Mouse (Mus musculus): Measurements from ENCODE around the gene M1ap. TPM values are rescaled to one million over a fixed set of nuclear protein-coding genes. Genes with fewer than 3 reads are reported as not detected.

M1ap gene
- polyA plus RNA-seq, 1 experiment: 3.6 TPM

- peaks cover 55% of the 10 kb centered on the region for H3K27me3 ChIP-seq (replicated peaks)
- TF ChIP-seq FLI1 (IDR thresholded peaks at IDR 0.05; ENCODE audit: low read length) (no peak), GATA1 (IDR thresholded peaks at IDR 0.05; ENCODE audit: borderline replicate concordance, low read length) (no peak)
- peaks cover 14% of the 10 kb centered on the region for H3K4me1 ChIP-seq
- peaks cover 5% of the 10 kb centered on the region; the same call in 1 of the 2 replicates for H3K9me3 ChIP-seq
- H3K4me3 ChIP-seq (replicated peaks): no peak overlapping the region
- no peaks in the 10 kb centered on the region for H3K36me3 ChIP-seq (replicated peaks; ENCODE audit: low read length)
These were observed 20.6 kb upstream of the M1ap start for GRCm38 (mm10) chr6:82926106-82926505.

DNA sequence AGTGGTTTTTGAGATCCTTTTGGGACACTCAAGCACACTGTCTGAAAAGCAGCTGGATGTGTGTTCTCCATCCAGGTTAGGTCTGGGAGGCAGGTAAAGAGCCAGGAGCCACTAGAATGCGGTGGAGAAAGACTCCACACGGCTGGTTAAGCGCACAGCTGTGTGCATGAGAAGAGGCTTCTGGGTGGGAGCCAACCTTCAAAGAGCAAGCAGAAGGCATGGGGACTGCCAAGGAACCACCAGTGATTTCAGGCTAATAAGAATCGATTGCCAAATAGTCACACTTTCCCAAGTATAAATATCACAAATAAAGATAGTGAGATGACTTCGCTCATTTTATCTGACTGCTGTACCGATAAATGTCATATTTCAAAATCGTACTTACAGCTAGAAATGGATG is 20.2 kb upstream of the M1ap start:
- H3K36me3 ChIP-seq (replicated peaks; ENCODE audit: low read length): no peaks in the 10 kb centered on the region
- H3K4me3 ChIP-seq (replicated peaks): no peak overlapping the region
- no peak for TF ChIP-seq FLI1 (IDR thresholded peaks at IDR 0.05; ENCODE audit: low read length)
- no peak for TF ChIP-seq GATA1 (IDR thresholded peaks at IDR 0.05; ENCODE audit: borderline replicate concordance, low read length)
- H3K27me3 ChIP-seq (replicated peaks): peaks cover 55% of the 10 kb centered on the region
- H3K9me3 ChIP-seq: peaks cover 5% of the 10 kb centered on the region; the same call in 1 of the 2 replicates
- peaks cover 14% of the 10 kb centered on the region for H3K4me1 ChIP-seq

- Histone ChIP-seq H3K9me3 (peaks cover 5% of the 10 kb centered on the region; the same call in 1 of the 2 replicates), H3K36me3 (replicated peaks; ENCODE audit: low read length) (no peaks in the 10 kb centered on the region), H3K4me1 (peaks cover 14% of the 10 kb centered on the region), H3K4me3 (replicated peaks) (no peak overlapping the region), H3K27me3 (replicated peaks) (peaks cover 52% of the 10 kb centered on the region)
- no peak for TF ChIP-seq GATA1 (IDR thresholded peaks at IDR 0.05; ENCODE audit: borderline replicate concordance, low read length)
- no peak for TF ChIP-seq FLI1 (IDR thresholded peaks at IDR 0.05; ENCODE audit: low read length)
These were observed 19.1 kb upstream of the M1ap start for GRCm38 (mm10) chr6:82927617-82928016.

- TF ChIP-seq FLI1 (IDR thresholded peaks at IDR 0.05; ENCODE audit: low read length): no peak
- no peak for TF ChIP-seq GATA1 (IDR thresholded peaks at IDR 0.05; ENCODE audit: borderline replicate concordance, low read length)
- peaks cover 84% of the 10 kb centered on the region for H3K27me3 ChIP-seq (replicated peaks)
- H3K9me3 ChIP-seq: no peaks in the 10 kb centered on the region
- H3K36me3 ChIP-seq (replicated peaks; ENCODE audit: low read length): no peaks in the 10 kb centered on the region
- peaks cover 21% of the 10 kb centered on the region for H3K4me1 ChIP-seq
- no peak overlapping the region for H3K4me3 ChIP-seq (replicated peaks)
These were observed 12.0 kb upstream of the M1ap start for GRCm38 (mm10) chr6:82934616-82935230.

GRCm38 (mm10) chr6:82939167-82939912 is 7.4 kb upstream of the M1ap start, which contains the start of gene Sema4f:
Sema4f (minus strand) TSS chr6:82939769.
- peaks cover 56% of the 10 kb centered on the region for H3K27me3 ChIP-seq (replicated peaks)
- H3K4me3 ChIP-seq (replicated peaks): peak within 1 kb of the TSS; percentile 82

DNA sequence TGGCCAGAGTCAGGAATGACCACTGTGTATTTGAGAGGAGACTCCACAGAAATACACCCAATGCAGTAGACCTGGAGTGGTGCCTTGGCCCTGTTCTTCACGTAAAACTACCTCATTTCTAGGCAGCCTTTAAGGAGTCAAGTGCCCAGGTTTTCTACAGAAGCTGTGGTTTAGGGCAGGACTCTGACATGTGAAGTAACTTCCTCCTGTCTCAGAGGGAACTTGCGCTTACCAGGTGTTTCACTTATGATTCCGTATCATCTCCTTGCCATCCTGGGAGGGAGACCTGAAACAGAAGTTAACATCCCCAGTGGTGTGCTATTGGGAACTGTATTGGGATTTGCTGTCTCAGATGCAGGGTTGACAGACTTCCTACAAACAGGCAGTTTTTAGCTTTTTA is 5.9 kb upstream of the M1ap start:
- TF ChIP-seq GATA1 (IDR thresholded peaks at IDR 0.05; ENCODE audit: borderline replicate concordance, low read length) (no peak), FLI1 (IDR thresholded peaks at IDR 0.05; ENCODE audit: low read length) (no peak)
- Histone ChIP-seq H3K27me3 (replicated peaks) (peaks cover 42% of the 10 kb centered on the region), H3K9me3 (peaks cover 7% of the 10 kb centered on the region; the same call in 1 of the 2 replicates)

More at GRCm38 (mm10) chr6:82939167-82939912, 7.4 kb upstream of the M1ap start, which contains the start of gene Sema4f:
- peaks cover 15% of the 10 kb centered on the region for H3K4me1 ChIP-seq
- H3K9me3 ChIP-seq: peaks cover 7% of the 10 kb centered on the region; the same call in 1 of the 2 replicates
- TF ChIP-seq FLI1 (IDR thresholded peaks at IDR 0.05; ENCODE audit: low read length) (no peak), GATA1 (IDR thresholded peaks at IDR 0.05; ENCODE audit: borderline replicate concordance, low read length) (no peak)
- H3K36me3 ChIP-seq (replicated peaks; ENCODE audit: low read length): no peaks in the 10 kb centered on the region

DNA sequence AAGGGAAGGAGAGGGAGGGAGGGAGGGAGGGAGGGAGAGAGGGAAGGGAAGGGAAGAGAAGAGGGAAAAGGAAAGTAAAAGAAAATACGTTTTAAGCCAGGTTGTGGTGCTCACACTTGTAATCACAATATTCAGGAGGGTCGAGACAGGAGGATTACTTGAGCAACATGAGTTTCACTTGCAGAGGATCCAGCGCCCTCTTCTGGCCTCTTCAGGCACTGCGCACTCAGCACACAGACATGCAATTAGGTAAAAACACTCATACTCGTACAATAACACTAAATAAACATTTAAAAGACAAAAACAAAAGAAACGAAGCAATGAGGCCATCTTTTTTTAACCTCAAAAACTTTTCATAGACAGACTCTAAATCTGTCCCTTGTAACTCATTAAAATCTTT is 952 bp upstream of the M1ap start:
- Histone ChIP-seq H3K36me3 (replicated peaks; ENCODE audit: low read length) (no peaks in the 10 kb centered on the region), H3K4me1 (peaks cover 6% of the 10 kb centered on the region; the same call in 1 of the 2 replicates), H3K9me3 (peaks cover 21% of the 10 kb centered on the region), H3K27me3 (replicated peaks) (peaks cover 10% of the 10 kb centered on the region), H3K4me3 (replicated peaks) (no peak overlapping the region)
- TF ChIP-seq FLI1 (IDR thresholded peaks at IDR 0.05; ENCODE audit: low read length) (no peak), GATA1 (IDR thresholded peaks at IDR 0.05; ENCODE audit: borderline replicate concordance, low read length) (no peak)

More for the DNA sequence above, 5.9 kb upstream of the M1ap start:
- H3K36me3 ChIP-seq (replicated peaks; ENCODE audit: low read length): no peaks in the 10 kb centered on the region
- H3K4me3 ChIP-seq (replicated peaks): no peak overlapping the region
- H3K4me1 ChIP-seq: peaks cover 15% of the 10 kb centered on the region

GRCm38 (mm10) chr6:82956553-82957251 is 10.0 kb downstream of the M1ap start:
- peaks cover 7% of the 10 kb centered on the region for H3K9me3 ChIP-seq
- H3K4me1 ChIP-seq: peaks cover 8% of the 10 kb centered on the region; the same call in 1 of the 2 replicates
- TF ChIP-seq FLI1 (IDR thresholded peaks at IDR 0.05; ENCODE audit: low read length) (no peak), GATA1 (IDR thresholded peaks at IDR 0.05; ENCODE audit: borderline replicate concordance, low read length) (no peak)
- no peak overlapping the region for H3K4me3 ChIP-seq (replicated peaks)
- no peaks in the 10 kb centered on the region for H3K36me3 ChIP-seq (replicated peaks; ENCODE audit: low read length)
- H3K27me3 ChIP-seq (replicated peaks): peaks cover 21% of the 10 kb centered on the region

DNA sequence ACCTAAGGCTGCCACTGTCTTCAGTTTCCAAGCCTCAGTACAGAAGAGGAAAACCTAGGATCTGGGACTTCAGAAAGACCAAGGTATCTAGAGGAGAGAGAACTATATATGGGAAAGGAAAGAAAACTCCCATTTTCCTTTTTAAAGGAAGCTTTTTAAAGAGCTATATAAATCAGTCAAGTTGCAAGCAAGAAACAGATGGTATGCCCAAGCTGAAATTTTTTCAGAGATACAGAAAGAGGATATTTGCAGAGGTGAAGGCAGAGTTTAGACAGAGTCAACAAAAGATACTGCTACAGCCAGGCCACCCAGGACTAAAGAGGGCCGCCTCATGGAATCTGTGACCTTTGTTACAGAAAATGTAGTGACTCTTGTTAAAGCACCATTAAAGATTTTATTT is 15.0 kb downstream of the M1ap start:
- peaks cover 3% of the 10 kb centered on the region; the same call in 1 of the 2 replicates for H3K4me1 ChIP-seq
- H3K27me3 ChIP-seq (replicated peaks): peaks cover 29% of the 10 kb centered on the region
- H3K9me3 ChIP-seq: no peaks in the 10 kb centered on the region
- no peak for TF ChIP-seq FLI1 (IDR thresholded peaks at IDR 0.05; ENCODE audit: low read length)
- TF ChIP-seq GATA1 (IDR thresholded peaks at IDR 0.05; ENCODE audit: borderline replicate concordance, low read length): no peak
- no peak overlapping the region for H3K4me3 ChIP-seq (replicated peaks)
- H3K36me3 ChIP-seq (replicated peaks; ENCODE audit: low read length): no peaks in the 10 kb centered on the region
